Mouse (Mus musculus) embryonic fibroblast, embryonic 13.5 days (primary cell): ENCODE measurements around the gene Mpig6b. TPM values are rescaled to one million over a fixed set of nuclear protein-coding genes. Genes with fewer than 3 reads are reported as not detected.

Experiments
- H3K27ac ChIP-seq: 2 replicates; pipeline ENCODE4 v1.5.1; 2012; ENCODE audit warnings: low read length, control low read depth, inconsistent platforms; ENCODE audit not compliant: insufficient read depth
- H3K4me1 ChIP-seq: 2 replicates; pipeline ENCODE4 v1.6.1; 2011; ENCODE audit warnings: low read length; ENCODE audit not compliant: control insufficient read depth, insufficient read depth
- H3K4me3 ChIP-seq: 2 replicates; pipeline ENCODE4 v1.5.1; 2011; ENCODE audit warnings: mild to moderate bottlenecking, control low read depth, low read length; ENCODE audit not compliant: insufficient read depth
- CTCF ChIP-seq: IDR thresholded peaks from 2 replicates; pipeline ENCODE4 v1.5.1; 2011; ENCODE audit warnings: mild to moderate bottlenecking, control low read depth, low read length, moderate library complexity, borderline replicate concordance; ENCODE audit not compliant: insufficient read depth
- POLR2A ChIP-seq: IDR thresholded peaks from 2 replicates; pipeline ENCODE4 v1.6.1; 2011; ENCODE audit warnings: low read depth, mild to moderate bottlenecking, control low read depth, low read length, moderate library complexity
- polyA plus RNA-seq: library from polyadenylated mRNA; stranded (reverse); fragments of >200 nt; gene quantifications from 2 replicates; pipeline ENCODE4 v1.2.4, GENCODE M21; 2011; ENCODE audit warnings: low read depth; ENCODE audit not compliant: missing spikeins, insufficient read length

Mpig6b gene
- polyA plus RNA-seq, 1 experiment, result not detected

- no peak for TF ChIP-seq CTCF
- no peak for TF ChIP-seq POLR2A
- H3K27ac ChIP-seq, result no peak overlapping the region
Observed at GRCm38 (mm10) chr17:35061299-35061698, 4.7 kb downstream of the Mpig6b start.

GRCm38 (mm10) chr17:35060737-35061297, 5.2 kb downstream of the Mpig6b start:
- no peak overlapping the region for H3K27ac ChIP-seq
- H3K4me1 ChIP-seq, result 0 out of 2 replicates have a peak, but pooled peaks cover 3% of the 10 kb centered on the region
- no peak for TF ChIP-seq POLR2A
- TF ChIP-seq CTCF, result no peak
- no peak overlapping the region for H3K4me3 ChIP-seq

More at GRCm38 (mm10) chr17:35061299-35061698, 4.7 kb downstream of the Mpig6b start:
- no peak overlapping the region for H3K4me3 ChIP-seq
- H3K4me1 ChIP-seq, result 0 out of 2 replicates have a peak, but pooled peaks cover 3% of the 10 kb centered on the region

GRCm38 (mm10) chr17:35060071-35060470, 5.9 kb downstream of the Mpig6b start:
- Histone ChIP-seq H3K4me3 (peak overlapping the region; percentile 66), H3K4me1 (0 out of 2 replicates have a peak, but pooled peaks cover 3% of the 10 kb centered on the region), H3K27ac (no peak overlapping the region)
- no peak for TF ChIP-seq POLR2A
- no peak for TF ChIP-seq CTCF

- peak; percentile 82 for TF ChIP-seq POLR2A
- TF ChIP-seq CTCF, result no peak
Observed at GRCm38 (mm10) chr17:35058911-35059892, 6.8 kb downstream of the Mpig6b start, which contains the start of gene Ddah2. Gene Ddah2 (plus strand): TSS chr17:35059035.

GRCm38 (mm10) chr17:35058316-35058715, 7.7 kb downstream of the Mpig6b start:
- no peak overlapping the region for H3K4me3 ChIP-seq
- 0 out of 2 replicates have a peak, but pooled peaks cover 3% of the 10 kb centered on the region for H3K4me1 ChIP-seq
- H3K27ac ChIP-seq, result no peak overlapping the region
- no peak for TF ChIP-seq CTCF
- TF ChIP-seq POLR2A, result no peak

More at GRCm38 (mm10) chr17:35058911-35059892, 6.8 kb downstream of the Mpig6b start, which contains the start of gene Ddah2:
- H3K27ac ChIP-seq, result peak within 1 kb of the TSS; percentile 63
- peak within 1 kb of the TSS; percentile 66 for H3K4me3 ChIP-seq
- H3K4me1 ChIP-seq, result 0 out of 2 replicates have a peak, but pooled peaks cover 3% of the 10 kb centered on the region

- 0 out of 2 replicates have a peak, but pooled peaks cover 6% of the 10 kb centered on the region for H3K4me1 ChIP-seq
- H3K27ac ChIP-seq, result no peak overlapping the region
- no peak for TF ChIP-seq POLR2A
- TF ChIP-seq CTCF, result no peak
- H3K4me3 ChIP-seq, result no peak overlapping the region
Observed at GRCm38 (mm10) chr17:35057090-35057489, 8.9 kb downstream of the Mpig6b start.

- Histone ChIP-seq H3K27ac (no peak overlapping the region), H3K4me3 (no peak overlapping the region), H3K4me1 (0 out of 2 replicates have a peak, but pooled peaks cover 6% of the 10 kb centered on the region)
- TF ChIP-seq POLR2A (no peak), CTCF (no peak)
Observed at GRCm38 (mm10) chr17:35055691-35056495, 10.1 kb downstream of the Mpig6b start.

GRCm38 (mm10) chr17:35052271-35052798, 13.6 kb downstream of the Mpig6b start:
- H3K27ac ChIP-seq, result peak overlapping the region; percentile 99
- TF ChIP-seq POLR2A (no peak), CTCF (no peak)
- peak overlapping the region; percentile 83 for H3K4me3 ChIP-seq
- 0 out of 2 replicates have a peak, but pooled peaks cover 6% of the 10 kb centered on the region for H3K4me1 ChIP-seq
